Mouse (Mus musculus): Measurements from ENCODE around the gene Aloxe3. TPM values are rescaled to one million over a fixed set of nuclear protein-coding genes. Genes with fewer than 3 reads are reported as not detected.

Gene Aloxe3
- polyA plus RNA-seq, 1 experiment = not detected

DNA sequence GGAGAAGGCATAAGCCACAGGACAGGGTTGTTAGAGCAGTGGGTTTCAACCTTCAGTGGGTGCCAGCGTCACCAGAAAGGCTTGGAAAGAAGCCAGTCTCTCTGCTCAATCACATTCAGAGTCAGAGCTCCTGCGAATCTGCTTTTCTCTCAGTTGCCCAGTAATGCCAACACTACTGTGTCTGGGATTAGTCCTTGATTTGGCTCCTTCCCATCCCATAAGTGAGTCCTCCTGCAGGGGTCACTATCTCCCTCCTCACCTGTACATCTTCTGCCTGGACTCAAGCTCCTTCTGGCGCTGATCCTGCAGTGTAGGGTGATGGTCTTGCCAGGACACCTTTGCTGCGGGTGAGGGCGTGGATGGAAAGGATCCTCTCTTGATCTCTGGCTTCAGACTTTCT is 71.1 kb downstream of the Aloxe3 start:
- H3K4me3 ChIP-seq (ENCODE audit: insufficient read depth, low read length) = no peak overlapping the region
- TF ChIP-seq CTCF (IDR thresholded peaks at IDR 0.05; ENCODE audit: low read depth, low read length) (no peak), POLR2A (IDR thresholded peaks at IDR 0.05; ENCODE audit: borderline replicate concordance, low read depth, low read length) (no peak)
- H3K27ac ChIP-seq (ENCODE audit: insufficient read depth, low read depth, low read length) = no peak overlapping the region
- peaks cover under 1% of the 10 kb centered on the region; the same call in 1 of the 2 replicates for H3K4me1 ChIP-seq (ENCODE audit: control insufficient read depth, insufficient read depth, low read length)

DNA sequence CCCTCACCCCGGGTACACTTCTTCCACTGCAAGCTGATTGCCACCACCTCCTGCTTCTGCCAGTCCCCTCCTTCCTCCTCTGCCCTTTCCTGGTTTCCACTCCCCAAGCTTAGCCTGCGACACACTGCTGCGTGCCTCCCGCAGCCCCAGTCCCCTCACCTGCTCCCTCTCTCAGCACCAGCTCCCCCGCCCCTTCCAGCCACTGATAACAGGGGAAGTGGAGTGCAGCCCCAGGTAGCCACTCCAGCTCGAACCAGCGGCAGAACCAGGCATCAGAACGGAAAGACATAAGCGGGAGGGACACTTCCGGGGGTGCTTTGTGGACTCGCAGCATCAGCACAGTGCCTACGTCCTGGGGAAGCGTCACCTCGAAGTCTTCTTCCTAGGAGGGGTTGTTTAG is 71.5 kb downstream of the Aloxe3 start:
- H3K4me1 ChIP-seq (ENCODE audit: control insufficient read depth, insufficient read depth, low read length) = peaks cover 4% of the 10 kb centered on the region
- no peak overlapping the region for H3K27ac ChIP-seq (ENCODE audit: insufficient read depth, low read depth, low read length)
- H3K4me3 ChIP-seq (ENCODE audit: insufficient read depth, low read length) = peak overlapping the region; percentile 36
- TF ChIP-seq CTCF (IDR thresholded peaks at IDR 0.05; ENCODE audit: low read depth, low read length) (no peak), POLR2A (IDR thresholded peaks at IDR 0.05; ENCODE audit: borderline replicate concordance, low read depth, low read length) (no peak)

DNA sequence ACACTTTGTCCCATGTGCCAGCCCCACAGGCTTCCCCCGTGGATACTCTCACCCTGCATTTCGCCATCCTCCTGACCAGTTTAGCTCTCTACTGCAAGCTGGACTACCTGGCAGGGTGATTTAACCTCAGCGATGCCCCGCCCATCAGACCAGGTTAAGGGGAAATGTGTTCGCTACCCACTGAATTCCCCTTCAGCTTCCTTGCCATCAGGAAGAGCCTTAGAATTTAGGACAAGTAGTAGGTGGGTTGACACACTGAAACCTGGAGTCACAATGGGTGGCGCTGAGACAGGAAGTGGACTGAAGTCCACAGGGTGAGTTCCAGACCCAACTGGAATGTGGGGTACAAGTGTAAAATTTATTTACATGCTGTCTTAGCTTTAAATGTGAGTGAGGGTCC is 72.0 kb downstream of the Aloxe3 start, which contains the start of gene Alox8:
Alox8 (minus strand) TSS at position 101 of the 400 bp plus-strand sequence.
- Histone ChIP-seq H3K4me3 (ENCODE audit: insufficient read depth, low read length) (peak within 1 kb of the TSS; percentile 36), H3K27ac (ENCODE audit: insufficient read depth, low read depth, low read length) (no peak within 1 kb of the TSS), H3K4me1 (ENCODE audit: control insufficient read depth, insufficient read depth, low read length) (peaks cover 9% of the 10 kb centered on the region)
- TF ChIP-seq POLR2A (IDR thresholded peaks at IDR 0.05; ENCODE audit: borderline replicate concordance, low read depth, low read length) (no peak), CTCF (IDR thresholded peaks at IDR 0.05; ENCODE audit: low read depth, low read length) (no peak)

Other genes starting within 250 kb of the Aloxe3 start
- gene Rnf222, start 237.3 kb upstream of the Aloxe3 start, polyA plus RNA-seq (2012; ENCODE audit: insufficient read depth, insufficient read length, missing spikeins) = not detected in 2 replicates
- 2,262 and 2,432 TPM in 2 replicates for gene Rpl26, start 224.3 kb upstream of the Aloxe3 start, polyA plus RNA-seq (2012; ENCODE audit: insufficient read depth, insufficient read length, missing spikeins)
- not detected in 2 replicates for gene Odf4, start 198.8 kb upstream of the Aloxe3 start, polyA plus RNA-seq (2012; ENCODE audit: insufficient read depth, insufficient read length, missing spikeins)
- gene Arhgef15, start 168.4 kb upstream of the Aloxe3 start, polyA plus RNA-seq (2012; ENCODE audit: insufficient read depth, insufficient read length, missing spikeins) = not detected in 2 replicates
- gene Slc25a35, start 157.8 kb upstream of the Aloxe3 start, polyA plus RNA-seq (2012; ENCODE audit: insufficient read depth, insufficient read length, missing spikeins) = 3.3 and 4.7 TPM in 2 replicates
- gene Rangrf, start 150.7 kb upstream of the Aloxe3 start, polyA plus RNA-seq (2012; ENCODE audit: insufficient read depth, insufficient read length, missing spikeins) = 3.7 and 4.4 TPM in 2 replicates
- 9.8 and 10.3 TPM in 2 replicates for gene Pfas, start 117.4 kb upstream of the Aloxe3 start, polyA plus RNA-seq (2012; ENCODE audit: insufficient read depth, insufficient read length, missing spikeins)
- 41.4 and 44.2 TPM in 2 replicates for gene Ctc1, start 110.0 kb upstream of the Aloxe3 start, polyA plus RNA-seq (2012; ENCODE audit: insufficient read depth, insufficient read length, missing spikeins)
- 52.8 and 53.9 TPM in 2 replicates for gene Aurkb, start 80.2 kb upstream of the Aloxe3 start, polyA plus RNA-seq (2012; ENCODE audit: insufficient read depth, insufficient read length, missing spikeins)
- gene Borcs6, start 66.2 kb upstream of the Aloxe3 start, polyA plus RNA-seq (2012; ENCODE audit: insufficient read depth, insufficient read length, missing spikeins) = 30.5 and 36.9 TPM in 2 replicates
- gene Tmem107, start 55.1 kb upstream of the Aloxe3 start, polyA plus RNA-seq (2012; ENCODE audit: insufficient read depth, insufficient read length, missing spikeins) = 9.8 and 14.6 TPM in 2 replicates
- 76.6 and 79.4 TPM in 2 replicates for gene Vamp2, start 37.4 kb upstream of the Aloxe3 start, polyA plus RNA-seq (2012; ENCODE audit: insufficient read depth, insufficient read length, missing spikeins)
- 24.7 and 35.9 TPM in 2 replicates for gene Per1, start 30.7 kb upstream of the Aloxe3 start, polyA plus RNA-seq (2012; ENCODE audit: insufficient read depth, insufficient read length, missing spikeins)
- gene Hes7, start 5.5 kb upstream of the Aloxe3 start, polyA plus RNA-seq (2012; ENCODE audit: insufficient read depth, insufficient read length, missing spikeins) = 0.71 and 0.88 TPM in 2 replicates
- 0.35 TPM in 1 of 2 replicates, not detected in the other for gene 9130213A22Rik, start 3.3 kb upstream of the Aloxe3 start, polyA plus RNA-seq (2012; ENCODE audit: insufficient read depth, insufficient read length, missing spikeins)
- gene Alox12b, start 31.1 kb downstream of the Aloxe3 start, polyA plus RNA-seq (2012; ENCODE audit: insufficient read depth, insufficient read length, missing spikeins) = not detected in 2 replicates
- gene Alox8, start 71.9 kb downstream of the Aloxe3 start, polyA plus RNA-seq (2012; ENCODE audit: insufficient read depth, insufficient read length, missing spikeins) = not detected in 2 replicates
- gene Gucy2e, start 111.1 kb downstream of the Aloxe3 start, polyA plus RNA-seq (2012; ENCODE audit: insufficient read depth, insufficient read length, missing spikeins) = not detected in 2 replicates
- gene Cntrob, start 197.9 kb downstream of the Aloxe3 start, polyA plus RNA-seq (2012; ENCODE audit: insufficient read depth, insufficient read length, missing spikeins) = 15.4 and 16.8 TPM in 2 replicates
- gene Trappc1, start 198.1 kb downstream of the Aloxe3 start, polyA plus RNA-seq (2012; ENCODE audit: insufficient read depth, insufficient read length, missing spikeins) = 109 and 110 TPM in 2 replicates
- 0.43 and 0.88 TPM in 2 replicates for gene Kcnab3, start 200.4 kb downstream of the Aloxe3 start, polyA plus RNA-seq (2012; ENCODE audit: insufficient read depth, insufficient read length, missing spikeins)
- 4.6 and 4.8 TPM in 2 replicates for gene Rnf227, start 214.6 kb downstream of the Aloxe3 start, polyA plus RNA-seq (2012; ENCODE audit: insufficient read depth, insufficient read length, missing spikeins)
- 134 and 137 TPM in 2 replicates for gene Chd3, start 243.5 kb downstream of the Aloxe3 start, polyA plus RNA-seq (2012; ENCODE audit: insufficient read depth, insufficient read length, missing spikeins)